Mouse (Mus musculus) T-helper 1 cell (primary cell): ENCODE measurements around the gene Ranbp6.

Experiments used
- in situ Hi-C: fragments of 300-600 bp; cut with MboI, MseI; formaldehyde crosslinking; loops from one replicate; pipeline ENCODE4 v1.15.1; 2025; ENCODE audit warnings: high pct_unique_total_duplicates

Gene Ranbp6

GRCm38 (mm10) chr19:29812581-29813460 is at the start of gene Ranbp6:
Ranbp6 (minus strand) TSS chr19:29812974.
- in situ Hi-C loops = no loop called here

GRCm38 (mm10) chr19:29860816-29861215 is 48.0 kb upstream of the Ranbp6 start:
- in situ Hi-C loops = no loop called here

- in situ Hi-C loops = no loop called here
Observed at GRCm38 (mm10) chr19:29857267-29857666, 44.5 kb upstream of the Ranbp6 start.

- in situ Hi-C loops = loop anchor here (5.0 kb wide), 1 partner anchor 34 kb away; no protein-coding TSS in a partner anchor
Observed at GRCm38 (mm10) chr19:29853711-29854110, 40.9 kb upstream of the Ranbp6 start.

- in situ Hi-C loops = loop anchor here (5.0 kb wide), 1 partner anchor 36 kb away; no protein-coding TSS in a partner anchor
Observed at GRCm38 (mm10) chr19:29851036-29851690, 38.4 kb upstream of the Ranbp6 start.

GRCm38 (mm10) chr19:29849924-29850551 is 37.3 kb upstream of the Ranbp6 start:
- in situ Hi-C loops = loop anchor here (5.0 kb wide), 1 partner anchor 37 kb away; no protein-coding TSS in a partner anchor

GRCm38 (mm10) chr19:29844036-29844661 is 31.4 kb upstream of the Ranbp6 start:
- in situ Hi-C loops = no loop called here

GRCm38 (mm10) chr19:29843641-29844035 is 30.9 kb upstream of the Ranbp6 start:
- in situ Hi-C loops = no loop called here

GRCm38 (mm10) chr19:29842973-29843372 is 30.2 kb upstream of the Ranbp6 start:
- in situ Hi-C loops = no loop called here

GRCm38 (mm10) chr19:29840642-29841041 is 27.9 kb upstream of the Ranbp6 start:
- in situ Hi-C loops = no loop called here

GRCm38 (mm10) chr19:29838636-29839135 is 25.9 kb upstream of the Ranbp6 start:
- in situ Hi-C loops = no loop called here

- in situ Hi-C loops = no loop called here
Observed at GRCm38 (mm10) chr19:29838171-29838570, 25.4 kb upstream of the Ranbp6 start.

GRCm38 (mm10) chr19:29835364-29836034 is 22.7 kb upstream of the Ranbp6 start:
- in situ Hi-C loops = no loop called here

- in situ Hi-C loops = no loop called here
Observed at GRCm38 (mm10) chr19:29830911-29831310, 18.1 kb upstream of the Ranbp6 start.

- in situ Hi-C loops = no loop called here
Observed at GRCm38 (mm10) chr19:29828558-29828957, 15.8 kb upstream of the Ranbp6 start.

- in situ Hi-C loops = no loop called here
Observed at GRCm38 (mm10) chr19:29826686-29827085, 13.9 kb upstream of the Ranbp6 start.

GRCm38 (mm10) chr19:29825003-29825402 is 12.2 kb upstream of the Ranbp6 start:
- in situ Hi-C loops = no loop called here

GRCm38 (mm10) chr19:29824034-29824700 is 11.4 kb upstream of the Ranbp6 start:
- in situ Hi-C loops = loop anchor here (5.0 kb wide), 1 partner anchor 153 kb away; no protein-coding TSS in a partner anchor

- in situ Hi-C loops = loop anchor here (5.0 kb wide), 1 partner anchor 154 kb away; no protein-coding TSS in a partner anchor
Observed at GRCm38 (mm10) chr19:29823456-29824010, 10.8 kb upstream of the Ranbp6 start.

GRCm38 (mm10) chr19:29820966-29821365 is 8.2 kb upstream of the Ranbp6 start:
- in situ Hi-C loops = loop anchor here (5.0 kb wide), 1 partner anchor 156 kb away; no protein-coding TSS in a partner anchor
